Mouse (Mus musculus) gastrocnemius, adult 8-10 months (tissue): ENCODE data around the gene Il1f10. TPM values are rescaled to one million over a fixed set of nuclear protein-coding genes. Genes with fewer than 3 reads are reported as not detected.

ENCODE experiments used
- DNase-seq, 2 experiments: peaks; one replicate each; pipeline ENCODE4 v3.0.0; 2022; ENCODE audit warnings: low spot score in 2 of 2
- total RNA-seq, 4 experiments: library from RNA; stranded (reverse); gene quantifications; 2 replicates each; pipeline ENCODE4 v1.2.4; 2022

Il1f10 gene
- not detected for total RNA-seq

GRCm38 (mm10) chr2:24290896-24291295 is at the start of gene Il1f10:
TSS of gene Il1f10 (plus strand) at chr2:24291196.
- DNase-seq, result no peak

DNA sequence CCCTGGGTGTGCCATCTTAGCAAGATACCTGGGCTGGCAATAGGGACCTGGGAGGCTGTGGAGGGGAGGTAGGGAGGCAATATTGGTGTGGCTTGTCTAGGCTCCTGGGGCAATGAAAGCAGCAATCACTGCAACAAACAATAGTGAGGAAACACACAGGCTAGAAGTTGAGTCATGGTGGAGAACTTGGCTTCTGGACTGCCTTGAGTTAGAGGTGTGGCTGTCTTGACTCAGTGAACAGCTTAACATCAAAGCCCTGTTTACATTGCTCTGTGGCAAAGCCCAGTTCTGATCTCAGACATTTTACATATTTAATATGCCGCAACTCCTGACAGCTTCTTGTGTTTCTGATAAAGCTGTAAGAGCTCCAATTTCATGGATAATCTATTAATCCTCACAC is 23.5 kb upstream of the Il1f10 start:
- no peak for DNase-seq

GRCm38 (mm10) chr2:24273619-24274018 is 17.4 kb upstream of the Il1f10 start:
- no peak for DNase-seq

- no peak for DNase-seq
Measured at GRCm38 (mm10) chr2:24275146-24275545, 15.8 kb upstream of the Il1f10 start.

- DNase-seq, result no peak
Measured at GRCm38 (mm10) chr2:24276654-24277053, 14.3 kb upstream of the Il1f10 start, which contains the start of gene Il1f5. TSS of gene Il1f5 (plus strand) at chr2:24276954.

DNA sequence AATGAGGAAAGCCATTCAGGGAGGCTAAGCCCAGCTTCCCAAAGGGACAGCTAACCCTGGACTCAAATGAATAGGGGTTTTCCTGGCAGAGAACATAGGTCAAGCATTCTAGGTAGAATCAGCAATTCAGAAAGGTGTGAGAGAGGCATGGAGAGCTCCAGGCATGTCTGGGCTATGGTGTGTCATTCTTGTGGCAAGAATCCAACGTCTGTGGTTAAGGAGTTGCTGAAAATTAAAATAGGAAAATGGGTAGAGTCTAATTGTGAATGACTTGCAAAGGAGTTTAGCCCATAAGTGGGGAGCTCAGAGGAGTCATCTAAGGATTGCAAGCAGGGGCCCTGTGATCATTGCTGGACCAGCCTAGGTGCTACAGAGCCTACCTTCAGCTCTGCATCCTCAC is 3.6 kb downstream of the Il1f10 start:
- DNase-seq, result no peak

- DNase-seq, result no peak
Measured at GRCm38 (mm10) chr2:24296837-24297236, 5.8 kb downstream of the Il1f10 start.

- no peak for DNase-seq
Measured at GRCm38 (mm10) chr2:24311302-24312001, 20.5 kb downstream of the Il1f10 start.

DNA sequence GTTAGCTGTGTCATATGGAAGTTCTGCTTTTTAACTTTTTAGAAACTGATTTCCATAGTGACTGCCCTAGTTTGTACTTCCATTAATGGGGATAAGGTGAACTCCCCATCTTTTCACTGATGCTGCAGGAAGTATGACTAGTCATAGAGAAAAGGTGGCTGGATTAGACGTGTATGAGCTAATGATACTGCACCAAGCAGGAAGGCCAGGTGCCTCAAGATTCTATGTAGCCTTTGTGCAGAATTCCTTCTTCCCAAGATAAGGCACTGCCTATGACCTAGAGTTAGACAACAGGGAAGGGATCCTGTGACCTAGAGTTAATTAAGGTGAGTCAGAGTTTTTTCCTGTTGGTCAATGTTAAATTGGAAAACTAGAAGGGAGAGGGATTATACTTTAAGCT is 25.9 kb downstream of the Il1f10 start:
- DNase-seq, result no peak

DNA sequence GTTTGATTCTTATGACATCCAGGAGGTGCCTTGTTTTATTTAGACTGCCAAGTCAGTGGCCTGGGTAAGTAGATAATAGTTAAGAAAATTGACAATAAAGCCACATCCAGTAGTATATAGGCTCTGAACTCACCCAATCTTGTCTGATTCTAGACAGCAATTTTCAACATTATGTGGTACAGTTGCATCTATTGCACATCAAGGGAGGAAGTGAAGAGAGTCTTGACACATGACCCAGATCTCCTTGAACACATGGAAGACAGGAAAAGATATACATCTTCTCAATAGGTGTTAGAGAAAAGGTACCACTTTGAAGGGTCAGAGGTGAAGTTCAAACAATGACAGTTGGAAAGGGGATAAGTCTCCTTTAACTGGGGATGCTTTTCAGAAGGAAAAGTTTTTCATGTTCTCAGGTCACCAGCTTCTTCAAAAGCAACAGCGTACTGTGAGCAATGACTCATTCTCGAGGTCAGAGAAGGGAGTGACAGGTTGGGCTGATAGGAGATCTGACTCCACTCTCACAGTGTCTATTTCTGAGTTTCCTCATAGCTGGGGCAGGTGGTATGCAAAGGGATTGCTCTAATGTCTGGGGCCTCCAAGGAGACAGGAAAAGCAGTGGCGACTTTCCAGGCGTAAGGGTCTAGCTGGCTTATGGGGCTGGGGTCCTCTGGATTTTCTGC is 27.1 kb downstream of the Il1f10 start:
- DNase-seq, result no peak

DNA sequence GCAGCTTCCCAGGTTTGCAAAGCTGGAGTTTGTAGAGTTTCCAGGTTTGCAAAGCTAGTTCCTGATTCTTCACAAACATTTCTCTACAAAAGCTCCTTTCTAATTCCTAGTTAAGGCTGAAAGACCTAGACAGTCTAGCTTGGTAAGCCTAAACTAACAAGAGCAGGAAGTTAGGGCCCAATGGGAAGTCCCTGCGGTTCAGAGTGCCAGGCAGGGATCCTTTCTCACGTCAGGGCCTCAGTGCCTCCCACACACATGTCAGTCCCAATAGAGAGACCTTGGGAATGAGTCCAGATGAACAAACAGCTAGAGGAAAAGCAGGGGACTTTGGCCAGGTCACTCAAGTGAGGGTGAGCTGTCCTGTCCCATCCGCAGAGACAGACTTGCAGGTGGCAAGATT is 44.3 kb downstream of the Il1f10 start:
- DNase-seq, result no peak

DNA sequence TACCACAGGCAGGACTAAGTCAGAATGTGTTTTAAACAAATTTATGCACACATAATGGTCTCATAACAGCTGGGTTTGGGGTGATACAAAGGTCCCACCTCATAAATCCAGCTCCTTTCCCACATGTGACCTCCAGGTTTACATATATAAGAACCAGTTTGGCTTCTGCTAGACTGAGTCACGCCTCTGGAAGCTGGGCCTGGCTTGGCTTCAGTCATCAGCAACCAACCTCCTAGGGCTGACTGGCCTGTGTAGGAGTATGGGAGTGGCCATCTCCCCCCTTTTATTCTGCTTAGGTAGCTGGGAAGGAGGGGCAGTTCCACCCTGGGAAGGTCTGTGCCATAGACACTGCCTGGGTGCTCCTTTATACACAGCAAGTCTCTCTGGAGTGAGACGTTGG is 45.5 kb downstream of the Il1f10 start, which contains the start of gene Il1rn:
Il1rn (plus strand) TSS at position 309 of the 400 bp plus-strand sequence.
- no peak for DNase-seq

- DNase-seq, result no peak
Measured at GRCm38 (mm10) chr2:24341395-24341885, 50.4 kb downstream of the Il1f10 start.

Other genes with a start within 250 kb of the Il1f10 start
- gene Hnmt, start 241.8 kb upstream of the Il1f10 start, total RNA-seq, result 1 to 10 TPM; 4.6 to 8.6 (median 7.1) TPM
- gene Tbpl2, start 194.6 kb upstream of the Il1f10 start, total RNA-seq, result not detected
- not detected for gene Il1f8, start 138.0 kb upstream of the Il1f10 start, total RNA-seq
- not detected for gene Il1f9, start 104.7 kb upstream of the Il1f10 start, total RNA-seq
- not detected for gene Il1f6, start 75.8 kb upstream of the Il1f10 start, total RNA-seq
- gene Il1f5, start 14.2 kb upstream of the Il1f10 start, total RNA-seq, result not detected
- gene Il1rn, start 45.7 kb downstream of the Il1f10 start, total RNA-seq, result not detected
- 1 to 10 TPM in 2 of 4 experiments, under 1 TPM in 2; 0.07 to 1.1 (median 0.59) TPM for gene Psd4, start 76.4 kb downstream of the Il1f10 start, total RNA-seq
- not detected for gene Pax8, start 184.4 kb downstream of the Il1f10 start, total RNA-seq